Mouse (Mus musculus) ZHBTc4 (cell line): ENCODE measurements around the gene Ttll11.

Experiments used
- DNase-seq: peaks from one replicate; pipeline ENCODE4 v3.0.0-alpha.2; 2011; ENCODE audit warnings: low read depth, low spot score

Gene Ttll11

DNA sequence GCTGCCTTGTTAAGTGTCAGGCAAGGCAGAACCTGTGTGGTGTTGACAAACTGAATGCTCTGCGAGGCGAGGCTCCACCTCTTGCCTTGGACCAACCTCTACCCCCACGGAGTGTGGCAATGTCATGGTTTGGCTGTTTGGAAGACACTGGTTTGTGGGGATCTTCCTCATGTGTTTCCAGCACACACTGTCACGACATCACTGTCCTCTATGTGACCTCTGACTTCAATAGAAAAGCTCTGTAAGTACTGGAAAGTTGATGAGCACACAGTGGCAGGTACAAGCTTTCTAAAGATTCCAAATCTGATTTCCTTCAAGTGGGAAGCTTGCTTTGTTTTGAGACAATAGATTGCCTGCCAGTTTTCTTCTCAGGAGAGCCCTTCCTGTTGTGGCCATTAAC, 126.7 kb downstream of the Ttll11 start:
- DNase-seq = peak; percentile 50

GRCm38 (mm10) chr2:35852164-35852509, 127.6 kb downstream of the Ttll11 start:
- no peak for DNase-seq

DNA sequence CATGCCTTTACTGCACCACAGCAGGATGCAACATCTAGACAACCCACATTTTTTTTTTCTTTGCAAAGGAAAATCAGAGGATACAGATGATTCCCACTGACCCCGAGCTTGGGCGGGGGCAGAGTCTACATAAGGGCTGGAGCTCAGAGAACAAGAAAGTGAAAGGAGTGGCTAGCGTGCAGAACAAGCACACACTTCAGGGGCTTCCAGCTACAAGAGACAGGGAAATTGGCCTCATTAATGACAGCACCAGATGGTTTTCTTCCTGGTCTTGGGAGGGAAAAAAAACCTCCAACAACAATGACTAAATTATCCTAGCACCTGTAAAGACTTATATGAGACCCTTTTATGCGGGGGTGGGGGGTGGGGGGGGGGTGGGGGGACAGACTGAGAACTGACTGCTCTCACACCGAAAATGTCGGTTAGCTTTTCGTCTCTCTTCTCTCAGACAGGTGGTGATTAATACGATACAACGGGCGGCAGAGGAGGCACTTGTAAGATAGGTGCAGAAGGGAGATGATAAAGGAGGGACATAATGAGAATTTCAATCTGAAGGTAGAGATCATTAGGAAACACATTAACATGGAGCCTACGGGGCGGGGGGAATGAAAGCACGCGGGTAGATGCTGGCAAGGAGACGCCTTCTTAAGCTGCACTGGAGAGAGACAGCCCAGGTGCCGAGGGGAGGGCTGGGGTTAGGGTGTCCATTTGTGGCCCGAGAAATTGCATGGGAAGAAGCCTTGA, 128.1 kb downstream of the Ttll11 start:
- no peak for DNase-seq

DNA sequence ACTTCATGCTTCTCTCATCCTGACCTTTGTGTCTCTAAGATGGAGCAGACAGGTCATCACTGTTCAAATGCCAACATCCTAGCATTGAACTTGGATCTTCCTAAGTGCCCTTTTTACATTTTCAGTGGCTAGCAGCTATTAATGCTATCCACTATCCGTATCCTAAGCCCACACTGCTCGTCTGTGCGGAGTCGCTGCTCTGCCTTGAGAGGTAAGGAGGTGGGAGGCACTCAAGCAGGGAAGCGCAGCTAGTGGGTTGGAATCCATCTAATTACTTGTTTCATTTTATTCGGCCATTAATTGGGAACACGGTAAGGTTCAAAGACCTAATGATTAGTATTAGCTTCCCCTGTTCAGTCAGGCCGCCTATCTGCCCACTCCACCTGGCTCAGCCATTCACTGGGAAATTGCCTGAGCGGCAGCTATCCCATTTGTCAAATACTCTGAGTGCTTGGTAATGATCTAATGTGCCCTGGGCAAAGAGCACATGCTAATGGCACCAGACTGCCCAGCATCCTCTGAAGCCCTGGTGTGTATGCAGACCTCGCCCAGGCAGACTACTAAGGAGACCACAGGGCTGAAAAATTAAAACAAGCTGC, 130.0 kb downstream of the Ttll11 start:
- no peak for DNase-seq

- DNase-seq = peak; percentile 88
Observed at GRCm38 (mm10) chr2:35845611-35846504, 133.9 kb downstream of the Ttll11 start.

DNA sequence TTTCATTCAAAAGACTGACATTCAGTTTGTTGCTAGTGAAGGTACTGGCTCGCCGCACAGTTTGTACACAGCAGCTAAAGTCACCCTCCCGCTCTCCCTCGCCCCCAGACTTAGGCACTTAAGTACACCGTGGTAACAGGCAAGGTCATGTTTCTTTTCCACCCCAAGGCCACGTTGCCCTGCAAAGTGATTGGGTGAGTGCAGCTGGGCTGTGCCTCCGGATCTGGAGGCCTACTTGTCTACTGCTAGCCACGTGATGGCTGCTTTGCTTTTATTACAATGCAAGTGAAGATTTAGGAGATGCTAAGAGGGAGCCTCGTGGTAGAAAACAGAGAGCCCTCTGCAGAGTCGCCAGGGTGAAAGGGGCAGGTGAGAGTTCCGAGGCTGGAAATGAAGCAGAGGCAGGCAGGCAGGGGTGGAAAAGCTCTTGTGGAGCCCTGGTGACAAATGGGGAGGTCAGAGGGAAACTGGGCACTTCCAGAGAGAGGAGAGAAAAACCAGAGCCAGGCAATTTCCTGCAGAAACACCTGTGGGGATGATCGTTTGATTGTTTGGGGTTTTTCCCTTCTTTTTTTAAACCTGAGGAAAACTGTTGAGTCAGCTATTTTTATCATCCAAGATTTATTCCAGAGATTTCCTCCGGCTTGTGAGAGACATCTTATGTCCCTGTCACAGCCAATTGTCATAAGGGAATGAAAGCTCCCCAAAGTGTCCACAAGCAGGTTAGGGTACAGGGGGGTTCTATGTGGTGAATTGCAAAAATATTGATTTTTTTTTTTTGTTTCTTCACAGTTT, 135.6 kb downstream of the Ttll11 start:
- peak; percentile 53 for DNase-seq

GRCm38 (mm10) chr2:35842780-35843474, 136.8 kb downstream of the Ttll11 start:
- DNase-seq = no peak

- peak; percentile 51 for DNase-seq
Observed at GRCm38 (mm10) chr2:35841841-35842420, 137.8 kb downstream of the Ttll11 start.

DNA sequence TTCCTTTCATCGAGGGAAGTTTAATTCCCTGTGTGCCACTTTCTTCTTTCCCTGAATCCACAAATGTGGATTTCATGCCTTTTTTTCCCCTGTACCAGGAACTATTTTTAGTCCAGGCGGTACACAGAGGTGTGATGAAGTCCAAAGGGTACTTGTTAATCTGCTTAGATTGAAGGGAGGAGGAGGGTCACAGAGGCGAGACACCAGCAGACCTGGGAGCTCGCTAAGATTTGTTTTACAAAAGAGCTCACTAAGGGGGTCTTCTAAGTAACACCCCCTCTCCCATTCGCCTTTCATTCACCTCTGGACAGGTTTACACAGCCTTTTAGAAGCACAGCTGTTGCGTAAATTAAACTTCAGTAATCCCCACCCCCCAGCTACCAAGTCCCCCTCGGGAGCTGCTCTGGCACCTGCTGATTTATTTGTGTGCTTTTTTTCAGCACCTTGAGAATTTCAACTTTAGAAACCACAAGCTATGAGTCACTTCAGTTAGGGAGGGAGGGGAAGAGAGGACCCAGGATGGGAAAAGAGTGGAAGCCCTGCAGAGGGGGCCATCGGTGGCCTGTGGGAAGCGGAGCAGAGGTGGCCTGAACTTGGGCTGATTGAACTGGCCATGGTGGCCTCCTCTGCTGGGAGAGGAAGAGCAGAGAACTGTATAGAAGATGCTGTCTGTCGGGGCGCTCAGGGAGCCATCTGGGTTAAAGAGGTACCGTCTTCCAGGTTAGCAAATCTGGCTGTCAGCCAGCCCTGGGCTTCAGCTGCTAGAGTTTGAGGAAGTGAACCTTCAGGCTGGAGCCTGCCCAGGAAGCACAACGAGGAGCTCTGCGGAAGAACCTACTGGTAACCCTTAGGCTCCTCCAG, 138.5 kb downstream of the Ttll11 start:
- DNase-seq = no peak

DNA sequence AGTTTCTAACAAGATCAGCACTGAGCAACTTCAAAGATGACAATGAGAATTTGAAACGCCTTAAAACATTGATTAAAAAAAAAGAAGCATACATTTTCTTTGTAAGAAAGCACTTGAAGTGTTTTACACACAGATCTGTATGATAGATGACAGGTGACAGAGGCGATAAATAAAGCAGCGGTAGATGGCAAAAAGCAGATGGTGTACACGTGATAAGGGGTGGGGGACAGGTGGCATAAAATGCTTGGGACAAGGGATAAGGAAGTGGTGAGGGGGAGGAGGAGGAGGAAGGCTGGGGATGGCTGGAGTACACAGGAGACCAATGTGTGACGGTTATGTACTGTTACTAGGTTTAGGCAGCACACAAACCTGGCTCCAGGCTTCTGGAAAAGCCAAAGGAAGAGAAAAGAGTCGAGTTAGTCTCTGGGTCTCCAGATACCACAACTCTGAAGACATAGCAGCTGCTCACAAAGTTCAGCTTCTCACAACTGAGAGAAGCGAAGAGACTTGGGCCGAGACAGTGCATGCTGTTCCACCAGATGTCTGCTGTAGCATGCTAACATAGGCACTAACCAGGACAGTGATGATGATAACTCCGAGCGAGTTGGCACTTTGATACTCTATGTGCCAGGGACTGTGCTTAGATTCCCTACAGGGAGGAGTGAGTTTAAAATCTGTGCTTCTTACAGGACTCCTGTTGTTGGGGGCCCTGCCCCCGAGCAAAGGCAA, 140.8 kb downstream of the Ttll11 start:
- DNase-seq = no peak

GRCm38 (mm10) chr2:35834198-35834913, 145.4 kb downstream of the Ttll11 start:
- no peak for DNase-seq

GRCm38 (mm10) chr2:35833546-35833945, 146.2 kb downstream of the Ttll11 start:
- no peak for DNase-seq

GRCm38 (mm10) chr2:35832742-35833425, 146.8 kb downstream of the Ttll11 start:
- DNase-seq = no peak

- no peak for DNase-seq
Observed at GRCm38 (mm10) chr2:35831904-35832581, 147.7 kb downstream of the Ttll11 start.

DNA sequence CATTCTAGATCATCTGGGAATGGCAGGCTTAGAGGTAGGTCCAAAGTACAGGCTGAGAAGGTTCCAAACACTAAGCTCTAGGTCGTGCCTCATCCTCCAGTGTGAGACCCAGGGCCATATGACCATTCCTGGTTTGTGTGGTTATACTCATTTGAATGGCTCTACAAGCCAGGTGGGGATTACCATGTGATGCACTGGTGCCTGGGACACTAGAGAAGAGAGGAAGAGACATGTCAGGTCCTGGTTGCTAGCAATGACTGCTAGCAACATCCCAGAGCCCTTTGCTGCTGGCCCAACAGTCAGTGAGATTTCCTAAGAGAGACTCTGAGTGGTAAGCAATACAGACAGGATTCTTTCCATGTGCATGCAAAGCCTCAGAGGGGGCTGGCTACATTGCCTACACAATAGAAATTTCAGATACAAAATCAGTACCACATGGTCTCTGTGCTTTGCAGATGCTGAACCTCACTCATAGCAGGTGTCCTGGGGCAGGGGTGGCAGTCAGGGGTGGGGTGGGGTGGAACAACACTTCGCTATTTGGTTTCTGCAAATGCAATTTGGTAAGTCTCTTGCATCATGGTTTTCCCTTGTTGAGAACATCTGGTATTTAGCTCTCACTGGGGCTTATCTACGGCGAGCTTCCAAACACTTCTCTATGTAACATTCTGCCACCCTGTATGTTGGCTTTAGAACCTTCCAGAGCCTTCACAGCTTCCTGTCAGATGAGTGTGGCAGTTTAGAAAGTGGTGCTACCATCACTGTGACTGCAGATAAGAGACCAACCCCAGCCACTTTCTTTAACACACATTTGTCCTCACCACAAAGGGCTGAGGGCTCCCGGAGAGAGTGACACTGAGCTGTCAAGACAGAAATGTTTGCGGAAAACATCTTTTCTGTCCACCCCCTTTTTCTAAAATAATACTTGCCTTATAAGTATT, 148.5 kb downstream of the Ttll11 start:
- no peak for DNase-seq

- DNase-seq = no peak
Observed at GRCm38 (mm10) chr2:35829136-35829535, 150.6 kb downstream of the Ttll11 start.
